Mouse (Mus musculus) layer of hippocampus, adult 18-20 months (tissue): Measurements from ENCODE around the gene Srsf6. TPM values are rescaled to one million over a fixed set of nuclear protein-coding genes. Genes with fewer than 3 reads are reported as not detected.
A peak's percentile ranks its signal among the peaks of the same experiment; 100 is the strongest.
"Not testable (repeated sequence)": the region's sequence is repeated elsewhere in the genome, so short reads cannot be mapped to it uniquely, and the experiment has no call there.

Experiments used
- DNase-seq, 2 experiments: peaks; one replicate each; pipeline ENCODE4 v3.0.0; 2022; ENCODE audit warnings: low spot score in 2 of 2
- long read RNA-seq: library from polyadenylated mRNA; stranded (forward); transcript quantifications from one replicate; pipeline ENCODE4 v2.0.0, GENCODE M21; 2021
- total RNA-seq, 2 experiments: library from RNA; stranded (reverse); gene quantifications; 2 replicates each; pipeline ENCODE4 v1.2.3; 2021

Srsf6 gene
- 100 to 1,000 TPM in 1 of 2 experiments, 10 to 100 TPM in 1; 95.9 to 102 TPM for total RNA-seq
- long read RNA-seq, transcript Srsf6-203 (6 exons, 3,527 nt), result major isoform, 51 of 68 reads
- long read RNA-seq, partial matches to known transcripts, result 15 of 68 reads
- long read RNA-seq, other reads (novel, unspliced or antisense), result 1 of 68 reads

DNA sequence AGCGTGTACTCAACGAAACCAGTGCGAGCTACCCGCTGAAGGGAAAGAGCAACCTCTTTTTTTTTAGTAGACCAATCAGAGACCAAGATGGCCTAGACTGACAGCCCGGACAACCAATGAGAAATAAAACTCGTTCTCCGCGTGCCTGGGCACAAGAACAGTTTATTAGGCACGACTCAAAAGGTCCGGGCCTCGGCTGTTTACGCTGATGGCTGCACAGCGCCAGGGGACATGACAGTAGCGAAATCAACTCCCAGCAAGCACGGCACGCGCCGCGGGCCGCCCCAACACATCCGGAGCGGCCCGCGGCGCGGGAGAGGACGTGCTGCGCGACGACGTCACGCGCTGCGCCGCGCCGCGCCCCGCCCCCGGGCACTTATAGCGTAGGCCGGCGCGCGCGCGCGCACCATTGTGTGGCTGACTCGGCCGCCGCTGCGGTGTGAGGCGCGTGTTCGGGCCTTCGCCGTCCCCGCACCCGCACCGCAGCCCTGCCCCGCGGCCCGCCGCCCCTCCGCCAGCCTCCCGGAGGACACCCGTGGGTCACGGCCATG, at the start of gene Srsf6:
Srsf6 (plus strand) TSS at position 406 of the 551 bp plus-strand sequence.
- DNase-seq, result peak; percentile 83 to 95

DNA sequence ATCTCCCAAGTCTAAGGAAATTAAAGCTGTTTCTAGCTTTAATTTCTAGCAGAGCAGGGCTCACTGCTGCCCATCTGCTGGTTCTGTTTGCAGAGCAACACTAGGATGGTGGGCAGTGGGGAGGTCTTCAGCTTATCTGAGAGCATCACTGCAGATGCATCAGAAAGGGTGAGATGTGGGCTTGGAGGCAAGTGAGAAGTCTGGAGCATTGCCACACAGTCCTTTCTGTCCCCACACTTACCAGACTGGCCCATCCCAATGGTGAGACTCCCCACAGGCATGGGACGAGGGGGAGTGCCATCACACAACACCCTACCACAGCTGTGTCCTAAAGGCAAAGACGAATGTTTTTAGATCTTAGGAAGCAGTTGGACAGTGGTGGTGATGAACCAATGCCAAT, 47.2 kb upstream of the Srsf6 start:
- DNase-seq, result no peak

DNA sequence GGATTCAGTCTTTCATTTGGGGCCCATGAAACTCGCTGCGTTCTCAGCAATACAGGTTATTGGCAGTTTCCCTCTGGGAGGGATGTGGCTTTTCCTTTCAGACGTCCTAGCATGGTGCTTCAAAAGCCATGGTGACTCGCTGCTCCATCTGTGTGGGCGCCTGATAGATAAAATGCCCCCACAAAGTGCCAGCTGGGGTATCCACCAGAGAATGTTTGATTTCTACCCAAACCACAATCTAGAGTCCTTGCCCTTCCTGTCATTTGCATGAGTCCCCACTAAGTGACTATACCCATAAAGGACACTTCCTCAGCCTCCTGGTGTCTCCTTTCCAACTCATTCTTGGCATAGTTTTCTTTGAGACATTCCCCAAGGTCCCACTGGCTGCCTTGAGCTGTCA, 44.2 kb upstream of the Srsf6 start:
- no peak for DNase-seq

DNA sequence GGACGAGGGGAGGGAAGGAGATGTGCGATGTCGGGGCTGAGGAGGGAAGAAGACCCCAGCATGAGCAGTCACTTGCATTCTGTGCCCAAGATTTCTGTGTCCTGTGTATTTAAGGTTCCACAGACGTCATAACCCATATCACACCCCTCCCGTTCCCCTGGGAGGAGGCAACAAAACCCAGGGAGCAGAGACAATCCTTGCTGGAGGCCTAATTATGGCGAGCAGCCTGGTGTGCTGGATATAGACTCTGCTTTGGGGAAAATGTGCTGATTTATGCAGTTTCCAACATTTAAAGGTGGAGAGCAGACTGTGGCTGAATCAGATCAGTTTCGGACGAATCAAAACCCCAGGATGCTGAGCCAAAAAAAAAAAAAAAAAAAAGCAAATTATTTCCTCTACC, 42.7 kb upstream of the Srsf6 start:
- no peak for DNase-seq

DNA sequence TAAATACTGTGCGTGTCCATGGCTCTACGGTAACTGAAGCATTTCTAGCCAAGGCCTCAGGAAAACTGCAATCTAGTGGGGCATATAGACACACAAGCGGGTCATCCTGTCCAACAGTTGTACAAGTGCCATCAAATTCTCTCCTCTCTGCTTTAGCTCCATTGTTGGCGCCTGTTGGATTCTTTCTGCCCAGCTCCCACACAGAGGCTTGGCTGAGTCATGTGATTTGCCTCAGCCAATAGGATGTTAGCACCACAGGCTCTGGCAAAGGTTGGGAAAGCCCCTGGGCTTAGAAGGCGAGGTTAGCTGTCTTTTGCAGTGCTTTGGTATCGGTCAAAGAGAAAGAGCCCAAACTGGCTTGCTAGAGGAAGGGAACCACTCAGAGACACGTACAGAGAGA, 42.1 kb upstream of the Srsf6 start:
- no peak for DNase-seq

DNA sequence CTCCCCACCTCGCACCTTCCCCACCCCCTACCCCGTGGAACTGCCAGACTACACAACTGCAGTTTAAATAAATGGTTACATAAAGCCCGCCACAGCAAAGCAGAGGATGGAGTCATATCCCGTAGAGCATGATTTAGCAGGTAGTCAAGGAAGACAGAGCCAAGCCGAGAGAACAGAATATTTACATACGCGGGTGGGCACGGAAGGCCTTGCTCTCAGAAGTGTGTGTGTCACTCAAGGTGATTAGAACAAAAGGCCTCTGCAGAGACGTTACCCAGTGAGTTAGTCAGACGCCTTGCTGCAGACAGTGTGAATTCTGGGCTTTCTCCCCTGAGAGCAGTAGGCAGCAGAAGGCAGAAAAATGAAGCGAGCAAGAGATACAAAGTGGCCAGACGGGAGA, 41.6 kb upstream of the Srsf6 start:
- DNase-seq, result no peak

DNA sequence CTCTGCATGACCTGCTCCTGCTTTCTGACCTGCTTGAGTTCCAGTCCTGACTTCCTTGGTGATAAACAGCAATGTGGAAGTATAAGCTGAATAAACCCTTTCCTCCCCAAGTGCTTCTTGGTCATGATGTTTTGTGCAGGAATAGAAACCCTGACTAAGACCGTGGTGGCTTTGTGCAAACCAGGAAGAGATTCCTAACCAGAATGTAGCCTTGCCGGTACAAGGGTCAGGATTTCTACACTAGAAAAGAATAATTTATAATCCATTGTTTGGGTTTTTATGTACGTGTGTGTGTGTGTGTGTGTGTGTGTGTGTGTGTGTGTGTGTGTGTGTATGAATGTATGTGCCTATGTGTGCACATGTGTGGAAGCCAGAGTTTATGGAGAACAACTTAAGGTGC, 38.3 kb upstream of the Srsf6 start:
- not testable (repeated sequence) for DNase-seq

DNA sequence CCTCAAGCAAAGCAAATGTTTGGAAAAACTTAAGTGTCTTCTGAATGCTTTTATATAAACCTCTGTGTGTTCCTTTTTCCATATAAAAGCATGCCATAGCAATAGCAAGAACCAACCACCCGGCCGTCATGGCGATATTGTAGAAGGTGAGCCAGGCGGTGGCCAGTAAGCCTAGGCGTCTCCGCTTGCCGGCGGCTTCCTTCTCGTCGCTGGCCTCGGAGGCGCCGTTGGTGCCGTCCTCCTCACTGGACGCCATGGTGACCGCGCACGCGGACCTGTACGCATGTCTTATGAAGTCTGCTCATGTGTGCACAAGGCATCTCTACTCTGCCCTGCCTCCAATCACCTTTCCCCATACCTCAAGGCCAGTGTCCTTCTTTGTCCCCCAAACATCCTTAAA, 32.1 kb upstream of the Srsf6 start:
- DNase-seq, result not testable (repeated sequence)

DNA sequence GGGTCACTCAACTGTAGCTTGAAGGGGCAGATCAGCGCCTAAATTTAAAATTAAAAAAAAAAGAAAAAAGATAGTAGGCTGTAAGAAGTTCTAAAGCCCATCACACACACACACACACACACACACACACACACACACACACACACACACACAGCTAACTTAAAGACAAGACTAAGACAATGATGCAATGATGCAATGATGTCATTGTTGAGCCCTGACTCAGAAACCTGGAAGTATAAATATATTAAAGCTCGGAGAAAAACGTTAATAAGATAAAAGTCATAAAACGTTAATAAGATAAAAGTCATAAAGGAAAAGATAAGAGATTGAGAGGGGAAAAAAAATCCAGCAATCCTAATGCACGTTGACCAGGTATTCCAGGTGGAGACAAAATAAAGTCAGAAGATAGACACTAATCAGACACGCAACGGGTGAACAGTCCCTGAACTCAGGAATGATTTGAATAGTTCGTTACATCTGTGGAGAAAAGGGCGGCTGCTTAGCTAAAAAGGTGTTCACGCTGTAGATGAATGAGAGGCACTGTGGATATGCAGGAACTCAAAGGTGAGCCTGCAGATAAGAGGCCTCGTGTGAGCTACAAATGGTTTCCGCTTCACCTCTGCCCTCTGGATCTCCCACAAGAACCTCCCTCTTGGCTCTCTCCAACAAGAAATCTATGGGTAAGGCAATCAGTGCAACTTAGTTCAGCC, 31.3 kb upstream of the Srsf6 start:
- DNase-seq, result no peak

DNA sequence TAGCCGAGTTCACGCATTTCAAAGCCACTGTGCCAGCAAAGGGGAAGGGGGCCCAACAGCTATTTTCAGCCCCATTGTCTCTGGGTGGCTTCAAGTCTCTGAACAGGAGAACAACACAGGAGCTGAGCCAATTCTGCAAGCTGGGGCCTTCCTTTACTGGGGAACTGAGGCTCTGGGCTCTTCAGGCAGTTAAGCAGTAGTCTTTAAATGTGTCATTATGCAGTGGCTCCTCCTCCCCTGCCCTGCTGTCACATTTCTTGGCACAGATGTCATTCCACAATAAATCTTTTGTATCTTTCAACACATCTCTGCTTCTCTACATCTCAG, 30.8 kb upstream of the Srsf6 start:
- no peak for DNase-seq

DNA sequence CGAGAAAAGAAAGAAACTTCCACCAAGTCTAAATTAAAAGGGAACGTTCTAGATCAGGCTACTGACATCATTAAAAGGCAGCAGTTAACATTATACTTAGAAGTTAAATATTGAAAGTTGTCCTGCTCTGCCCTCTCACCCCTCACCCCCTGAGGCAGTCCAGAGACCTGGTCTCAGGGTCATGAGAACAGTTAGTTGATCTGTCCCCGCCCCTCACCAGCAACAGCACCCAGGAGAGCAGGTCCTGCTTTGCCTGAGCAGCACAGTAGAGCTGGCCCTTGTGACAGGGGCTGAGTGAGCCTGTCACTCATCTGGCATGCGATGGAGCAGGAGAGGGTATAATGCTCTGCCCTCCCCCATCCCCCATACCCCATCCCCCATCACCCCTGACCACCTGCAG, 25.4 kb upstream of the Srsf6 start:
- no peak for DNase-seq

DNA sequence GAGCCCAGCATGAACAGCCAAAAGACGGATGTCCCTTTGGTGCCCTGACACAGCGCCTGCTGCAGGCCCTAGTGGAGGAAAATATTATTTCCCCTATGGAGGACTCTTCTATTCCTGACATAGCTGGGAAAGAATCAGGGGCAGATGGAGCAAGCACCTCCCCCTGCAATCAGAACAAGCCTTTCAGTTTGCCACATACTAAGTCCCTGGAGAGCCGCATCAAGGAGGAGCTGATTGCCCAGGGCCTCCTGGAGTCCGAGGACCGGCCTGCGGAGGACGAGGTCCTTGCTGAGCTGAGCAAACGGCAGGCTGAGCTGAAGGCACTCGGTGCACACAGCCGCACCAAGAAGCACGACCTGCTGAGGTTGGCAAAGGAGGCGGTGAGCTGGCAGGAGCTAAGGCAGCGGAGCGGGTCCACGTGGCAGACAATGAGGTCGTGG, 23.3 kb upstream of the Srsf6 start:
- no peak for DNase-seq

DNA sequence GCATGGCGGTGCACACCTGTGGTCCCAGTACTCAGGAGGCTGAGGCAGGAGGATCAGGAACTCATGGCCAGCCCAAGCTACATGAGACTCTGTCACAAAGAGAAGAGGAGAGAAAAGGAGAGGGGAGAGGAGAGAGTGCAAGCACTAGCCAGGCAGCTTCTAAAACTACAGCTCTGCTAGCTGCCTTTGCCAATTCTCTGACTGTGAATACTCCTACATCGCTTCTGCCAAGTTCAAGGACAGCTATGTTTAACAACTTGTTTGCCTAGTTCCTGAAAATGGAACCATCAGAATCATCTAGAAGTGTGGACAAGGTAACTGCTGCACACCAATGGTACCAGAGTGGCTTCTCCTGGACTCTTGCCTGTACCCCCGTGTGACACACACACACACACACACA, 17.3 kb upstream of the Srsf6 start:
- no peak for DNase-seq

DNA sequence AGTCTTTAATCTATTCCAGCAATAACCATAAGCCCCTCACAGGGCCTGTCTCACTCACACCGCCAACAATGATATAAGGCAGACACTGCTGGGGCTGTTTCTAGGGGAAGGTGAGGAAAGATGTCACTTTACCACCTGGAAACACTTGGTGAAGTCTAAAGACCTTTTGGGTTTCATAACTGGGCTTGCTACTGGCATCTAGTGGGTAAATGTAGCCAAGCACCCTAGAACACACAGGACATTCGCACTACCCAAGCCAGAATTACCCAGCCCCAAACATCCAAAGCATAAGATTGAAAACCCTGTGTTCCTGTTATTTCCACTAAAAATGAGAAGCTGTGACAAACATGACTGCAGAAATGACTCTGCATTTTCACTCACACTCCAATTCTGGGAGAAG, 16.8 kb upstream of the Srsf6 start:
- peak in 1 of 2 experiments; percentile 44 for DNase-seq

DNA sequence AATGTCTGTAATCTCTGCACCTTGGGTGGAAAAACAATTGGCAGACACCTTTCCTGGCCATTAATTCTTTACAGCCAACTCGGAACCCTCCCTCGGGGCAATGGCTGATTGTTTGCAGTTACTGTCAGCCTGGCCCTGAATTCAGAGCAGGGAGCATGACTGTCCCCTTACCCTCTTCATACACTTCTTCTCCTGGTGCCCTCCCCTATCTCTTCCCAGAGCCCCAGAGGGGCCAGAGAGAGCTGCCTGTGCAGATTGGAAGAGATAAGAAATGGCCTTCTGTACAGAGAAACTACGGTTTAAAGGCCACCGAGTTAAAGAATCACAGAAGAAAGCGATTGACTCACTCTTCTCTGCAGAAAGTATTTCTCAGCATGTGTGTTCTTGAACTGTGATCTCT, 11.4 kb upstream of the Srsf6 start:
- DNase-seq, result no peak

DNA sequence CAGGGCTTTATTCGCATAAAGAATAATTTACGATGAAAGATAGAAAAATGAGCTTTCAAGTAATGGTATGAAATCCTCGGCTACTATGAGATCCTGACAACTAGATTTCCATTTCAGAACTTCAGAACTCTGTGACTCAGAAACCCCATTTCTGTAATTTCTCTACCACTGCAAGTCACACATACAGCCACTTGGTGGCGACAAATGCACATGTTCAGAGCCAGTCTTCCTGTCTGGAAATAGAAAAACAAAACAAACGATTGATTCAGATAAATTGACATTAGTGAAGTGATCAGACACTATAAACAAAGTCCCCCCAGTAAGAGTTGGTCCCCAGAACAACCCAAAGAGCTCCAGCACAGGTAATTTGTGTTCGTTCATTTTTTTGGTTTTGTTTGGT, 9.1 kb upstream of the Srsf6 start:
- peak; percentile 32 to 82 for DNase-seq

DNA sequence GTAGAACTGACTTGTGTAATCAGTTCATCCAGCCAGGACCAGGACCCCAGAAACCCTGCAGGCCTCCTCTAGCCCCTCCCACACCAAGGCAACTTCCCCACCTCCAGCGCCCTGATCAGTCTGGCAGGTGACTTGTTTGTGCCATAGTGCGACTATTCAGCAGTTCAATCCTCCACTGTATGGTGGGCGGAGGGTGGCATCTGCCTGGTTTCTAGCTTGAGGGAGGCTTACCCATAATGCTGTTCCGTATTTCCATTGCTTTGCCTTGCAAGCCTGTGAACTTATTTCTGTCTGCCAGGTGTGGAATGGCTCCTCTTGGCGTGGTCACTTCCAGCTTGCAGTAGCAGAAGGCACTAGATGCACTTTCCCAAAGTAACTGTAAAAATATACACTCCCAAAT, 8.5 kb upstream of the Srsf6 start:
- DNase-seq, result peak; percentile 12 to 66

DNA sequence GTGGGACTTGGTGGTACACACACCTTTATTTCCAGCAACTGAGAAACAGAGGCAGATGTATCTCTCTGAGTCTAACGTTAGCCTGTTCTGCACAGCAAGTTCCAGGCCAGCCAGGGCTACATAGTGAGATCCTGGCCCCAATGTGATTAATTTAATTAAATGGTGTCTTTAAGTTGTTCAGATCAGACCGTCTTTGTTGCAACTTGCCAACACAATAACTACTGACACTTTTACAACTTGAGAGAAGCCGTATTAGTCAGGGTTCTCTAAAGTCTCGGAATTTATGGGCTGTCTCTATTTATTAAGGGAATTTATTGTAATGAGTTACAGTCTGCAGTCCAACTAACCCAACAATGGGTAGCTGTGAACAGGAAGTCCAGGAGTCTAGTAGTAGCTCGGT, 7.2 kb upstream of the Srsf6 start:
- DNase-seq, result no peak

DNA sequence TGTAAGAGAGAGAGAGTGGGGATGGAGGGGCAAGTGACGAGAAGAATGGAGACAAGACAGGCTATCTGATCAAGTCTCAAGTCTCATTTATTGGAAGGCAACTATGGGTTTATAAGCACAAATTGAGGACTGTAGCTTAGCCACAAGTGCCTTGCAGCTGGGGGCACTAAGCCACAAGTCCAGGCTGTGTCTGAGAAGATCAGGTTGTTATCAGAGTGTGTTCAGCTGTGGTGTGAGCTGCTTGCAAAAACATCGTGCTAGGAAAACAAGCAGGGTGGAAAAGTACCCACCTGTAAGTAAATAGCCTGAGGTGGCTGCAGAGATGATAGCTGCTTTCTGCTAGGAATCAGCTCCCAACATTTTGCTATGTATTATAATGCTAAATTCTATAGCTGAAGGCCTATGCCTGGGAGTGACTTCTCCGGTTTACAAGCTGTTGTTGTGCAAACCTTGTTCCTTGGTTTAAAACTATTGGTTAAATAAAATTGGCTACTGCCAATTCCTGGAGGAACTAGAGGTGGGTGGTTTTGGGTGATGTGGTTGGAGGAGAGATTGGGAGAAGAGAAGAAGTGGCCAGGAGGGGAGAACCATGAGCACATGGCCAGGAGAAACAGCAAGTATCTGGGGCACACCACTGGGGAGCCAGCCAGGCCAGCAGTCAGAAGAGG, 3.3 kb upstream of the Srsf6 start:
- DNase-seq, result no peak

DNA sequence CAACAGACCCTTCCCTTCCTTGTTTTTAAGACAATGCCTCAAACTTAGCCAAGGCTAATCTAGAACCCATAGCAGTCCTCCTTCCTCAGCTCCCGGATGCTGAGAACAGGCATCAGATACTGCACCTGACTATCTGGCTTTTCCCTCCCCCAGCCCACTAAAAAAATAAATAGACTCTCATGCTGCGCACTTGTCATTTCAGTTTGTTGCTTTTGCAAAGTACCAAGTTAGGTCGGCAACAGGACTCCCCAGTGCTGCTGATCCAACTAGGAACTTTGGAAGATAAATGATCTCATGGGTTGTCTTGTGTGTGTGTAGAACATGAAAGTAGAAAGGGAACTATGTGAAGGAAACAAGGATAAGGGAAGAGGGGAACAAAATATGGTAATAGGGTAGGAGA, 1.6 kb upstream of the Srsf6 start:
- no peak for DNase-seq

DNA sequence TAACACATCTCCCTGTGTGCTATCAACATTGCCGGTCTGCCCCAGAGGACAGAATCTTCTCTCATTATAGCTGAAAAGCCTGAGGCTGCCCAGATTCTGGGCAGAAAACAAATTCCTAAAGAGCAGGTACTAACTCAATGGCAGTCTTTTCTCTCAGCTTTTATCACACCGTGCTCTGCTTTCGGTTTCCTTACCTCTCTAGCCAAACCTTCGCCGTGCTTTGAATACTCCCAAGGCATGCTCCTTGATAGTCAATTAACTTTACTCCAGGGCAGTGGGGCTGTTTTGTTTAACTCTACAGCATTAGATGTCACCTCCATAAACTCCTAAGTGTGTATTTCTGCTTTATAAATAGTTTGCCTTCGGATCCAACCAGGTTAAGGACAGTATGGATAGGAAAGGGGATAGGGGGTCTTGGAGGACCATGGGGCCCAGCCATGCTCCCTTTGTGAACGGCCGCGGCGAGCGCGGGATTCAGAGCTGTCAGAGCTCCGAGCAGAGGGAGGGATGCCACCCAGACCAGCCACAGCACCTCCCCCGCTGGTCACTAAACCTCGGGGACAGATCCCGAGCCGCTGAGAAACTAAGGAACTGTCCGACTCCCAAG, 709 bp upstream of the Srsf6 start:
- no peak for DNase-seq
